Mouse (Mus musculus) G1E-ER4 (cell line): ENCODE results near the gene Abhd6. TPM values are rescaled to one million over a fixed set of nuclear protein-coding genes. Genes with fewer than 3 reads are reported as not detected.

ENCODE experiments used
- GATA1 ChIP-seq: IDR thresholded peaks from one replicate; pipeline ENCODE4 v1.8.0; 2012; ENCODE audit warnings: low read length, inconsistent platforms
- polyA plus RNA-seq: library from polyadenylated mRNA; stranded (reverse); fragments of >175 nt; gene quantifications from 2 replicates; pipeline ENCODE4 v1.2.3, GENCODE M21; 2012

Abhd6 gene
- polyA plus RNA-seq, 1 experiment: not detected

- TF ChIP-seq GATA1: no peak
Observed at GRCm38 (mm10) chr14:8038791-8039448, 36.2 kb downstream of the Abhd6 start.

GRCm38 (mm10) chr14:8040179-8040578 lies 37.5 kb downstream of the Abhd6 start:
- TF ChIP-seq GATA1: no peak

- TF ChIP-seq GATA1: no peak
Observed at GRCm38 (mm10) chr14:8040911-8041678, 38.4 kb downstream of the Abhd6 start.

GRCm38 (mm10) chr14:8042120-8042519 lies 39.4 kb downstream of the Abhd6 start:
- TF ChIP-seq GATA1: no peak

GRCm38 (mm10) chr14:8042577-8042976 lies 39.9 kb downstream of the Abhd6 start:
- no peak for TF ChIP-seq GATA1

- no peak for TF ChIP-seq GATA1
Observed at GRCm38 (mm10) chr14:8044330-8044729, 41.6 kb downstream of the Abhd6 start.

- TF ChIP-seq GATA1: no peak
Observed at GRCm38 (mm10) chr14:8044786-8045185, 42.1 kb downstream of the Abhd6 start.

GRCm38 (mm10) chr14:8045187-8045846 lies 42.6 kb downstream of the Abhd6 start:
- TF ChIP-seq GATA1: no peak

GRCm38 (mm10) chr14:8046839-8047238 lies 44.1 kb downstream of the Abhd6 start:
- no peak for TF ChIP-seq GATA1

- no peak for TF ChIP-seq GATA1
Observed at GRCm38 (mm10) chr14:8049334-8049733, 46.6 kb downstream of the Abhd6 start.

GRCm38 (mm10) chr14:8051869-8052268 lies 49.2 kb downstream of the Abhd6 start:
- no peak for TF ChIP-seq GATA1

- TF ChIP-seq GATA1: no peak
Observed at GRCm38 (mm10) chr14:8052661-8053060, 50.0 kb downstream of the Abhd6 start.

- TF ChIP-seq GATA1: no peak
Observed at GRCm38 (mm10) chr14:8054310-8055102, 51.8 kb downstream of the Abhd6 start.

- no peak for TF ChIP-seq GATA1
Observed at GRCm38 (mm10) chr14:8056076-8056475, 53.4 kb downstream of the Abhd6 start.

GRCm38 (mm10) chr14:8059938-8060337 lies 57.2 kb downstream of the Abhd6 start:
- TF ChIP-seq GATA1: no peak

GRCm38 (mm10) chr14:8062076-8062475 lies 59.4 kb downstream of the Abhd6 start:
- TF ChIP-seq GATA1: no peak
